Mouse (Mus musculus): ENCODE results near the gene Cenpb.

The Cenpb gene

GRCm38 (mm10) chr2:131196606-131197316 lies 16.9 kb upstream of the Cenpb start:
- DNase-seq (ENCODE audit: low spot score): no peak

- DNase-seq (ENCODE audit: low spot score): no peak
These were observed 11.1 kb upstream of the Cenpb start for GRCm38 (mm10) chr2:131191005-131191390.

- no peak for DNase-seq (ENCODE audit: low spot score)
These were observed 10.6 kb upstream of the Cenpb start for GRCm38 (mm10) chr2:131190344-131191004.

- DNase-seq (ENCODE audit: low spot score): no peak
These were observed 9.8 kb upstream of the Cenpb start for GRCm38 (mm10) chr2:131189521-131190309.

GRCm38 (mm10) chr2:131188311-131188710 lies 8.4 kb upstream of the Cenpb start:
- no peak for DNase-seq (ENCODE audit: low spot score)

- DNase-seq (ENCODE audit: low spot score): no peak
These were observed 7.7 kb upstream of the Cenpb start for GRCm38 (mm10) chr2:131187602-131187922.

GRCm38 (mm10) chr2:131186771-131187601 lies 7.1 kb upstream of the Cenpb start, which contains the start of the genes Cdc25b and Spef1:
Cdc25b (plus strand) TSS chr2:131186949.
Spef1 (minus strand) TSS chr2:131187282.
- peak; percentile 65 for DNase-seq (ENCODE audit: low spot score)

- no peak for DNase-seq (ENCODE audit: low spot score)
These were observed 6.5 kb upstream of the Cenpb start for GRCm38 (mm10) chr2:131186343-131186742.

- peak; percentile 45 for DNase-seq (ENCODE audit: low spot score)
These were observed 501 bp downstream of the Cenpb start for GRCm38 (mm10) chr2:131179246-131179886.

GRCm38 (mm10) chr2:131178828-131179245 lies 1.0 kb downstream of the Cenpb start:
- DNase-seq (ENCODE audit: low spot score): no peak

- DNase-seq (ENCODE audit: low spot score): no peak
These were observed 1.9 kb downstream of the Cenpb start for GRCm38 (mm10) chr2:131177932-131178331.

- DNase-seq (ENCODE audit: low spot score): no peak
These were observed 3.4 kb downstream of the Cenpb start for GRCm38 (mm10) chr2:131176491-131176890.

- DNase-seq (ENCODE audit: low spot score): no peak
These were observed 3.9 kb downstream of the Cenpb start for GRCm38 (mm10) chr2:131175945-131176309.

- no peak for DNase-seq (ENCODE audit: low spot score)
These were observed 4.5 kb downstream of the Cenpb start for GRCm38 (mm10) chr2:131175286-131175944.

- no peak for DNase-seq (ENCODE audit: low spot score)
These were observed 5.2 kb downstream of the Cenpb start for GRCm38 (mm10) chr2:131174700-131175099.

GRCm38 (mm10) chr2:131172322-131172721 lies 7.5 kb downstream of the Cenpb start:
- DNase-seq (ENCODE audit: low spot score): no peak

- peak; percentile 36 for DNase-seq (ENCODE audit: low spot score)
These were observed 8.3 kb downstream of the Cenpb start for GRCm38 (mm10) chr2:131171401-131172104.

- DNase-seq (ENCODE audit: low spot score): no peak
These were observed 8.9 kb downstream of the Cenpb start for GRCm38 (mm10) chr2:131170936-131171335.

GRCm38 (mm10) chr2:131168914-131169313 lies 11.0 kb downstream of the Cenpb start:
- no peak for DNase-seq (ENCODE audit: low spot score)

GRCm38 (mm10) chr2:131167984-131168383 lies 11.9 kb downstream of the Cenpb start:
- no peak for DNase-seq (ENCODE audit: low spot score)

Measured in ovary, postnatal 10 days (tissue).